Mouse (Mus musculus) brain, embryonic 18.5 days (tissue): Measurements from ENCODE around the gene Arhgef7.

Source experiments
- DNase-seq: peaks from one replicate; pipeline ENCODE4 v3.0.0-alpha.2; 2012; ENCODE audit warnings: low read depth, low spot score

The Arhgef7 gene

DNA sequence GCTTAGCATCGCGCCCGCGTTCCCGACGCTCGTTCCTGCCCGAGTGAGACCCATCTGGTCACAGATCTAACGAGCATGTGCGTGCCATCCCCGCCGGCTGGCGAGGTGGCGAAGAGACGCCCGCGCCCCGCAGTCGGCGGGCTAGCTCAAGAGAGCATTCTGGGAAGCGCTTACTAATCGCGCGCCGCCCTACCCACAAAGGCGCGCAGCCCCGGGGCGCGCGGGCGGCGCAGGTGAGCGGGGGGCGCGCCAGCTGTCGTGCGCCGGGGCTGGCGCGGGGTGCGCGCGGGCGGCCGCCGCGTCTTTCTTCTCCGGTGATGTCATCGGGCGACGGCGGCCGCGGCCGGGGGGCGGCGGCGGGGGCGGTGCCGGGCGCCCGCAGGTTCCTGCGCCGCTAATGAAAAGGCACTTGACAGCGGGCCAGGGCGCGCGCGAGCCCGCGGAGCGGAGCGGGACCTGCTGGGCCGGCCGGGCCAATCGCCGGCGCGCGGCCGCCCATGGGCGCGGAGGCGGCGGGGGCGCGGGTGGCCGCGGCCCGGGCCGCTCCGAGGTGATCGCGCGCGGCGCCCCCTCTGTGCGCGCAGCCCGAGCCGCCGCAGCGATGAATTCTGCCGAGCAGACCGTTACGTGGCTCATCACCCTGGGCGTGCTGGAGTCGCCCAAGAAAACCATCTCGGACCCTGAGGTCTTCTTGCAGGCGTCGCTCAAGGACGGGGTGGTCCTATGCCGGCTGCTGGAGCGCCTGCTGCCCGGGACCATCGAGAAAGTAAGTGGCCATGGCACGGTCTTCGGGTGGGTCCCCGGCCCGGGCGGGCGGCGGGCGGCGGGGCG, at the start of gene Arhgef7:
Gene Arhgef7, plus strand, starts transcription at position 71 of the 831 bp plus-strand sequence.
- DNase-seq = peak; percentile 82

DNA sequence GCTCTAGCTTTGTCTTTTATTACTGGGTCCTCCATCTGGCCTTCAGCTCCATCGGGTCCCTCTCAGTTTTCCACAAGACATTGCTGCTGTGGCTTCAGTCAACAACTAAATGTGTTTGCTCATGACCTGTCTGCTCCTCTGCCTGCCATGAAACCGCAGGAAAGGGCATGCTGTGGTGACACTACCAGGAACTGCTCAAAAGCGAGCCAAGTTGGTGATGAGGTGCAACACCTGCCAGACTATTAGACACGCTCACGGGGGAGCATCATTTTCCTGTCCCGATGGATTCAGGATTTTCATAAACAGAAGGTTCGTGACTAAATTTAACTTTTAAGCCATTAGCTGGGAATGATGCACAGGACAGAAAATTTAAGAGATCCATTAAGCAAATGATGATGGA, 43.0 kb upstream of the Arhgef7 start:
- no peak for DNase-seq

DNA sequence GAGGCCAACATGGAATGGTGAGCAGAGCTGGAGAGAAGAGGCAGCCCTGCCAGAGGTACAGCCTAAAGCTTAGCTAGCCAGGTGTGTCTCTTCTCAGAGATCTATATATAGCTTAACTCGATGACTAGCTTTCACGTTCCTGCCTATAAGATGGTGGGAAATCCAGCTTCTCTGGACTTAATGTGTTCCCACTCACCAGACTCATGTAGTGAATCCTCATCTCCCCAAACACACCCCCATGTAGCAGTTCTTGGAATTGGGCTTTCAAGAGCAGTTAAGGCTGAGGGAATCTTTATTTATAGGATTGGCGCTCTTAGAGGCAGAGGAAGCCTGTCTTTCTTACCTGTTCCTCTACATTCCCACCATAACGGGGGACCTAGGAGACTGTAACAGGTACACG, 40.3 kb upstream of the Arhgef7 start:
- DNase-seq = no peak

GRCm38 (mm10) chr8:11689945-11690344, 37.6 kb upstream of the Arhgef7 start:
- DNase-seq = no peak

DNA sequence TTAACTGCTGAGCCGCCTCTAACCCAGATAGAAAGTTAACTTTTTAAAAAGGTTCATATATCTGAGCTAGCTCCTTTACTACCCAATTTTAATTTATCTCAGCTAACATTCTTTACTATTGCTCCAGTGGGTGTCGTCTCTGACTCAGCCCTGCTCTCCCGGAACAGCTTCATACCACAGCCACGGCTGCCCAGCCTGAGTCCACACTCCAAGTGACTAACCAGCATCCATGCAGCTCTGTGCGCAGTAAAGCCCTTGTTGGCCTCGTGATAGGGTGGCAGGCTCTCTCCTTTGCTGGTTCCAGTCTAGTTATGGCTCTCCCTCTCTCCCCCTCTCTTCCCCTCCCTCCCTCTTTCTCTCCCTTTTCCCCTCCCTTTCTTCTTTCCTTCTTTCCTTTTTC, 36.2 kb upstream of the Arhgef7 start:
- DNase-seq = no peak

- no peak for DNase-seq
Measured at GRCm38 (mm10) chr8:11691761-11692160, 35.8 kb upstream of the Arhgef7 start.

DNA sequence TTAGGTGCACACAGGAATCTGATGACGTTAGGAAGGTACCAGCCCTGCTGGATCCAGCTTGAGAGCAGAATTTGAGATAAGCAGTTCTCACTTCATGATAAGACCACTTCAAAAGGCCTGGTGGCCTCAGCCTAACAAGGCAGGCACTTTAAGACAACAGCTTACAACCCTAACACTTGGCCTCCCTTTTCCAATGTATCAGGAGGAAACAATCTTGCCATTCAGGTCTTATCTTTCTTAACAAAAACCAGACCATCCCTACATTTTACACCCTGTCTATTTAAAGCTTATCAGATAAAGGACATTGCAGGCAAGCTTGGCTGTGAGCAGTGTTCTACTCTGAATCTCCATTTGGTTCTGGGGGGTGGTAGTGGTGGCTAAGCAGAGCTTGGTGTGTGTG, 35.1 kb upstream of the Arhgef7 start:
- DNase-seq = no peak

- no peak for DNase-seq
Measured at GRCm38 (mm10) chr8:11693972-11694371, 33.5 kb upstream of the Arhgef7 start.

GRCm38 (mm10) chr8:11696176-11696575, 31.3 kb upstream of the Arhgef7 start:
- no peak for DNase-seq

DNA sequence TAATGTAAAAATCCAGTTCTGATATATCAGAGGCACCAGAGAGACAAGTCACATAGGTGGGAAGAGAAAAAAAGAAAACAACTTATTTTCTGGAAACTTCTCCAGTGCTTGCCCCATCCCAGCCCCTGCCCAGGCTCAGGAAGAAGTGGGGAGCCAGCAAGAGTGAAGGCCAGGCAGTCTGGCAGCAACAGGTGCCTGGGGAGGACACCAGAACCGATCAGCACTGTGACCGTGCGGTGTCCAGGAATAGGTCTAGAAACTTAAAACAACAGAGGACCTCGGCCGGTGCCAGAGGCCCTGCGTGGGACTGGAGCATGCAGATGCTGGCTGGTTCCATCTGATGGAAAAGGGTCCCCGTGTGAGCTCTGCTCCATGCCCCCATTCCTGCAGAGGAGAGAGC, 30.1 kb upstream of the Arhgef7 start:
- DNase-seq = no peak

DNA sequence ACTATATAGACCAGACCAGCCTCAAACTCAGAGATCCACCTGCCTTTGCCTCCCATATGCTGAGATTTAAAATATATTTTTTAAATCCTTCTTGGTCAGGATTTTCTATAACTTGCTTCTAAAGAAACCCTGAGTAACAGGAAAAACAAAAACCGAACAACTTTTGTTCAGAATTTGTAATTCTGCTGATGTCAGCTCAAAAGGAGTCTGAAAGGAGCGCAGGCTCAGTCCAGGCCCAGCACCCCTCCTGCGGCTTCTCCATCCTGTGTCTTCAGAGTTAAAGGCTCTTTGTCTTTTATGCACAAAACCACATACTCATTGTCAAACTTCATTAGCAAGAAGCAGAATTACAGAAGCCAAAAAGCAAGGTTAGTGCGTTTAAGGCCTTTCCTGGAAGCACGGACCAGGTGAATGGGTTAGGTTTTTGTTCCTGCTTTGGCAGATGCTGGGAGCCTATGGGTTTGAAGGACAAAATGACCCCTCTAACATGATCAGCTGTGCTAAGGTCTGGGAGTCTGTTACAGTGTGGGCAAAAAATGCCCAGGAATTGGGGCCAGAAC, 28.0 kb upstream of the Arhgef7 start:
- no peak for DNase-seq

GRCm38 (mm10) chr8:11700060-11701032, 27.2 kb upstream of the Arhgef7 start:
- DNase-seq = peak; percentile 43

GRCm38 (mm10) chr8:11701033-11701362, 26.5 kb upstream of the Arhgef7 start, which contains the start of gene 1700016D06Rik:
TSS of gene 1700016D06Rik (minus strand) at chr8:11701063.
- DNase-seq = no peak

DNA sequence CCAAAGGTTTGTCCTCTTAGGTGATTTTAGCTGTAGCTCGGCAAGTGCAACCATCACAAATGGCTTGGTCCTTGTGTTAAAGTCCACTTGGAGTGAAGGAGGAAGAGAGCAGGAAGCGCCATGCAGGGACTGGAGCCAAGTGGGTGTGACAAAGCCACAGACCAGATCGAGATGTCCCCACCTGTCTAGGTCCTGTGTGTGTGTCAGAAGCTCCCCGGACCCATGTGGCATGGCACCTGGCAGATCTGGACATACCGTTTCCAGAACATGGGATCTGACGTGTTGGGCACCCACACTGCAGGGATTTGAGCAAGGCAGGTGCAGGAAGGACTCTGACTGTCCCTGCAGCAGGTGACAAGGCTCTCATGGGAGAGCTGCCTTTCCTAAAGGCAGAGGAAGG, 26.1 kb upstream of the Arhgef7 start:
- DNase-seq = no peak

DNA sequence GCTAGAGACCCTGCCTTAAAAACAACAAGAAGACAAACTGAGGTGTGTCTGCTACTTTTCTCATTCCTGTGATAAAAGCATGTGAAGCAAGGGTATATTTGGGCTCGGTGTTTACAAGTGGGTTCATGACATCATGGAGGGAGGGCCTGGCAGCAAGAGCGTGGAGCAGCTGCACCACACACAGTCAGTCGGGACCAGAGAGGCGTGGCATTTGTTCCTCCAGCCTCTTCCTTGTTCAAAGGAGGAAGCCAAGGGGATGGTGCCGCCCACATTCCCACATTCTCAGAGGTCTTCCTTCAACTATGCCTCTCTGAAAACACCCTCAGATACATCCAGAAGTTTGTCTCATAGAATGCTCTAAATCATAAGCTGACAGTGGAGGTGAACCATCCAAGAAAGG, 23.7 kb upstream of the Arhgef7 start:
- no peak for DNase-seq

DNA sequence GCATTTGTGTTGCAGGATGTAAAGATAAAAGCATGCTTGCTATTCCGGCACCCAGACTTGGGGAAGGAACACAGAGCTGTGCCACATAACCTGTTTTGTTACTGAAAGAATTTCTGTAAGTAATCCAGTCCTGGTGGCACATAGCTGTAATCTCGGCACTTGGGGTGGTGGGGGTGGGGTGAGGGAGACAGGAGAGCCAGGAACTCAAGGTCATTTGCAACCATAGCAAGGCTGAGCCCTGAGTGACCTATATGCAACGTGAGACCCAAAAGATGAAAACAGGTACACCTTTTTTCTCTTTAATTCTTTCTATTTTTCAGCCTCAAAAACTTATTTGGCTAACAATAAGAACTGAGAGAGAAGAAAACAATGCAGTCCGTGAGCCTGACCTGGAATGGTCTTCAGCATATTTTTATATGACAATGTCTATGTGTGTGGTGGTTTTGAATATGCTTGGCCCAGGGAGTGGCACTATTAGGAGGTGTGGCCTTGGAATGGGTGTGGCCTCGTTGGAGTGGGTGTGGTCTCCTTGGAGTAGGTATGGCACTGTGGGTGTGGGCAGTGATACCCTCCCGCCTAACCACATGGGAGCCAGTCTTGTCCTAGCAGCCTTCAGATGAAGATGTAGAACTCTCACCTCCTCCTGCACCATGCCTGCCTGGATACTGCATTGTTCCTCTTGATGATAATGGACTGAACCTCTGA, 22.7 kb upstream of the Arhgef7 start:
- DNase-seq = no peak

- DNase-seq = no peak
Measured at GRCm38 (mm10) chr8:11705818-11706217, 21.7 kb upstream of the Arhgef7 start.

- DNase-seq = no peak
Measured at GRCm38 (mm10) chr8:11707701-11708100, 19.8 kb upstream of the Arhgef7 start.

- no peak for DNase-seq
Measured at GRCm38 (mm10) chr8:11708815-11709214, 18.7 kb upstream of the Arhgef7 start.

DNA sequence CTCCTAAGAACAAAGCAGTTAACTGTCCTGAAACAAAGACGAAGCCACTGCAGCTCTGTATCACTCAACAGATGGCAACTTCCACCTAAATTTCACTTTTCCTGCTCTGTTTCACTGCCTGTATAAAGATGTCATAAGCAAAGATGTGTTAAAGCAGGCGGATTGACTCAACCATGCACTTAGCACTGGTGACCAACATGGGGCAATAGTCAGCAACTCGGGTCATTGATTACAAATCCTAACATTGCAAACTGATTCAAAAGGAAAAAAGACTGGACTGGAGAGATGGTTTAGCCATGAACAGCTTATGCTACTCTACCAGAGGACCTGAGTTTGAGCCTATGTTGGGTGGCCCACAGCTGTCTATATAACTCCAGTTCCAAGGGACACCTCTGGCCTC, 18.0 kb upstream of the Arhgef7 start:
- no peak for DNase-seq

DNA sequence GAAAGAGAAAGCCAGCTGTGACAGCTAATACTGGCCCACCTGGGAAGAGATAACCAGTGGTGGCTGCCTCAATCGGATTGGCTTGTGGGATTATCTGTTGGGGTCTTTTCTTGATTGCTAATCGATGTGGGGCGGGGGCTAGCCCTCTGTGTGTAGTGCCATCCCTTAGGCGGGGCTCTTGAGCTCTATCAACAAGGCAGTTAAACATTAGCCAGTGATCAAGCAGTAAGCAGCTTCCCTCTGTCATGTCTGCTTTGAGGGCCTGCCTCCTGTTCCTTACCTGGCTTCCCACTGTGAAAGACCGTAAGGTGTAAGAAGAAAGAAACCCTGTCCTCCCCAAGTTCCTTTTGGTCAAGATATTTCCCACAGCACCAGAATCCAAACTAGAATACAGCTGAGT, 17.1 kb upstream of the Arhgef7 start:
- no peak for DNase-seq

- DNase-seq = no peak
Measured at GRCm38 (mm10) chr8:11712244-11712643, 15.3 kb upstream of the Arhgef7 start.
